Mouse (Mus musculus) gastrocnemius, postnatal 14 days (tissue): ENCODE results near the gene Prn. TPM values are rescaled to one million over a fixed set of nuclear protein-coding genes. Genes with fewer than 3 reads are reported as not detected.

Experiments used
- DNase-seq: peaks from one replicate; pipeline ENCODE4 v3.0.0; 2021; ENCODE audit warnings: mixed read lengths
- intact Hi-C: fragments of 180-260 bp; cut with DNase I; formaldehyde crosslinking; loops from one replicate; pipeline ENCODE4 v1.15.1; 2025; ENCODE audit warnings: low total_unique reads
- long read RNA-seq, 2 experiments: library from polyadenylated mRNA; stranded (forward); transcript quantifications; one replicate each; pipeline ENCODE4 v2.0.0; 2021
- total RNA-seq, 2 experiments: library from RNA; stranded (reverse); gene quantifications; 2 replicates each; pipeline ENCODE4 v1.2.3; 2021

Prn gene
- total RNA-seq, result not detected
- long read RNA-seq, experiment 1, result 0 reads
- long read RNA-seq, experiment 2, result 0 reads

DNA sequence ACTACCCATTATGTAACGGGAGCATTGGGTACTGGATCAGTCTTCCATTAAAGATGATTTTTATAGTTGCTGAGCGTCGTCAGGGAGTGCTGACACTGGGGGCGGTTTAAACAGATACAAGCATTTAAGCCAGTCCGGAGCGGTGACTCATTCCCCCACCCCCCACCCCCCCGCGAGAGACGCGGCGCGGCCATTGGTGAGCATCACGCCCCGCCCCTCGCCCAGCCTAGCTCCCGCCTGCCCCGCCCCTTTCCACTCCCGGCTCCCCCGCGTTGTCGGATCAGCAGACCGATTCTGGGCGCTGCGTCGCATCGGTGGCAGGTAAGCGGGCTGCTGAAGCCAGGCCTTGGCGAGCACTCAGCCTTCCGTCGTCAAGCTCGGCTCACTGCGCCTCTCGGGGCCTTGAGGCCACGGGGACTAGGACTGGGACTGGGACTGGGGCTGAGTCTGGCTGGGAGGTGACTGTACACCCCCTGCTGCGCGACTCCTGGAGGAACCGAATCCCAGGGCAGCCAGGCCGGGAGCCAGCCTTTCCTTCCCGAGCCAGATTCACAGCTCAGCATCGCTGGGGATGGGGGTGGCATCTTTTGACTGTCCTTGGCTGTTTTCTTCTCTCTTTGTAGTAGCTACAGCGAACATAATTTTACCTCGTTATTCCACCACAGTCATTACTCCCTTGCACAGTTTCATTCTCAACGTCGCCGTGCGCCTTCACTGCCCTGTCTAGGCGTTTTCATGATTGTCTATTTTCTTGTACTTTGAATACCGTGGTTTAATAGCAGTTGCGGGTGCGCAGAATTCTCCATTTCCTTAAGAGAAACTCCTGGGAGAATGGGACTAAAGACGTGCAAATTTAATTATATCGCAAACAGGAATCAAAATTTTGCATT is at the start of gene Prn, which contains the start of gene Prnp:
Gene Prn, plus strand, starts transcription at position 275 of the 890 bp plus-strand sequence.
Gene Prnp, plus strand, starts transcription at position 246 of the 890 bp plus-strand sequence.
- intact Hi-C loops, result no loop called here
- DNase-seq, result peak; percentile 94

DNA sequence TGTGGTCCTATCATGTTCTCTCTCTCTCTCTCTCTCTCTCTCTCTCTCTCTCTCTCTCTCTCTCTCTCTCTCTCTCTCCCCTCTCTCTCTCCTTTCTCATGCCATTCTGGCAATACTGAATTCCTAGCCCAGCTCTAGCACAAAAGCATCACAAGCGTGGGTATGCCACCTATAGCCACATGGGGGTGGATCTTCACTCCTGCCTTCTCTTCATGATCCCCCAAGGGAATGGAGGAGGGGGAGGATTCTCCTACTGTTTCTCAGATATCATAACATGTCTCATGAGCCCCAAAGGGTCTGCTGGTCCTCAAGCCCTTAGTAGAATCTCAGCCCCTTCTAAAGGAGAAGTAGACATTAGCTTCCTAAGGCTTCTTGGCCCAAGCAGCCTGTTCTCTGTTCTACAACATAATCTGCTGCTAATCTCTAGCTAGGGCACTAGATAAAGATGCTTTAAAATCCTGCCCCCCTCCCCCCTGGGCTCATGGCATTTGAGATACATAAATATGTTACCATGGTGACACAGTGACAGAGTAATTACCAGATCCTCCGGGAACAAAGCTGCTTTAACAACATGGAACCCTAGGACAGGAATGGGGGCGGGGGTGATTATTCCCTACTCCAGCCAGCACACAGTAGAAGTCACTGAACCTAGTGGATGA is 47.0 kb upstream of the Prn start:
- intact Hi-C loops, result no loop called here
- DNase-seq, result no peak

- no peak for DNase-seq
- intact Hi-C loops, result no loop called here
Measured at GRCm38 (mm10) chr2:131863472-131863871, 46.3 kb upstream of the Prn start.

- DNase-seq, result no peak
- intact Hi-C loops, result no loop called here
Measured at GRCm38 (mm10) chr2:131864262-131864796, 45.4 kb upstream of the Prn start.

DNA sequence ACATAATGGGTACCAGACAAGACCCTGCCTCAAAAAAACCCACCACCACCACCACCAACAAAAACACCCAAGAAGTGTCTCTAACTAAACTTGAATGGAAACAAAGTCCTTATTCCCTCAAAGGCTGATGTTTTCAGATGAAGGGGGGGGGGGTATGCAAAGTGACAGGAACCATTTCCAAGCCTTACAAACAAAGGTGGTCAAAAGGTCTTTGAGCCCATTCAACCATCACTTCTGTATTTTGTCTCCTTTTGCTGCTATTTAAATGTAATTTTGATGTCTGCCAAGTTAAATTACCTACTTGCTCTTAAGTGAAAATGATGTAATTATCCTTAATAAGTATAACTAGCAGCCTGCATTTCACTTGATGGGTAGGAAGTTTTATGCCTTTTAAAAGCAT is 43.1 kb upstream of the Prn start:
- no peak for DNase-seq
- intact Hi-C loops, result no loop called here

GRCm38 (mm10) chr2:131868983-131869382 is 40.8 kb upstream of the Prn start:
- intact Hi-C loops, result no loop called here
- no peak for DNase-seq

DNA sequence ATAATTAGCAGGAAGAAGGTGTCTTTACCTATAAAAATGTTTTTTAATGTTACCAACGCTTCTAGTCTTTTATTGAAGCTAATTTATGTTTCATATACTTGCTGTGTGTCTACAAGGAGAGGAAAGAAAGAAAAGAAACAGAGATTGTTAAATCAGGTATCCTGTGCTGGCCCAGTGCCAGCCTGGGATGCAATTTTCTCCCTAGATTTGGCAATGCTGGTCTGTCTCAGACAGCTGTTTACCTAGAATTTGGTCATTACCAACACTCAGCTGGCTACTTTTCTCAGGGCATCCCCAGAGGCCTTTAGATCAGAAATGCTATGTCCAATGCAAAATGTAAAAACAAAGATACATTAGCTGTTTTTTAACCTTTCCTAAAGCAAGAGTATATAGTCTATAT is 36.4 kb upstream of the Prn start:
- intact Hi-C loops, result no loop called here
- DNase-seq, result no peak

- intact Hi-C loops, result no loop called here
- no peak for DNase-seq
Measured at GRCm38 (mm10) chr2:131876551-131877265, 33.0 kb upstream of the Prn start.

- intact Hi-C loops, result no loop called here
- no peak for DNase-seq
Measured at GRCm38 (mm10) chr2:131881766-131882165, 28.0 kb upstream of the Prn start.

- DNase-seq, result no peak
- intact Hi-C loops, result no loop called here
Measured at GRCm38 (mm10) chr2:131883136-131883535, 26.6 kb upstream of the Prn start.

DNA sequence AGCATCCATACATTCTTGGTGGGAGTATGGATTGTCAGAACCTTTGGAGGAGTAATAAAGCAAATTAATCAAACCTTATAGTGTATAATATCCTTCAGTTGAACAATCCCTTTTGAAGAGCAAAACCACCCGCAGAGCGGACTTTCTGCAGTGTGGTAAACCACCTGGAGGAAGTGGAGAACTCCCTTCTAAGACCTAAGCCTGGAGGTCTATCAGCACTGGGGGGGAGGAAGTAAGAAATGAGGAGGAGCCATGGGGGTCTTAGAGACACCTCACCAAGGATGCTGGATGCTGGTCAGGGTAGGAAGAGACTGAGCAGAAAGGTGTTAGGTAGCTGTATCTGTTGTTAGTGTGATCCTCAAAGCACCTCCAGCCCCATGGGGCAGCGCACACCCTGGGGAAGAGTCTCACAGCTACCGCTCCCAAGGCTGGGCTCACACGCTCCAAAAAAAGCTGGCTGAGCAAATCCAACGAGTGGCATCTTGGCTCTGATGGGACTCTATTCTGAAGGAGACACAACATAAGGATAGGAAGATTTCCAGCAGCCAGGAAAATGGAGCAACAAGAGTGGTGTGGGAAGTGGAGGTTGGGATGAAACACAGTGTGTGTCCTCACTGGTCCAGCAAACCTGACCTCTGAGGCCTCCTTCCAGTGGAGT is 23.1 kb upstream of the Prn start:
- DNase-seq, result no peak

DNA sequence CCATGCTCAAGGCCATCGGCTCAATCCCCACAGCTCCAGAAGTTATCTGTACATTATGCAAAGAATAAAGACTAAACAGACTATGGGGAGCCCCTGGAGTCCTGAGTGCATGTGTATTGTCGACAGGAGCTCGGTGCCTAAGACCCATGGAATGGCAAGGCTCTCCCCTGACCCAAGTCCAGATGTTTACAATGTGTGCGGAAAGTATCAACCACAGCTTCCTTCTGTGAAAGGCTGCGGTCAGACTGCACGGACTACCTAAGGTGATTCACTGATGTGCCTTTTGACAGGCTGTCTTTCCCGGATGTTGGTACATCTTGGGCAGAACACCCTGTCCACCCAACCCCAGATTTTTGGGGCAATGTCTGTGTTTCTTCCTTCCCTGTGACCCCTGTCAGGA is 21.5 kb upstream of the Prn start:
- intact Hi-C loops, result no loop called here
- no peak for DNase-seq

More for the DNA sequence above, 23.1 kb upstream of the Prn start:
- intact Hi-C loops, result no loop called here

- peak; percentile 23 for DNase-seq
- intact Hi-C loops, result no loop called here
Measured at GRCm38 (mm10) chr2:131892534-131892933, 17.2 kb upstream of the Prn start.

DNA sequence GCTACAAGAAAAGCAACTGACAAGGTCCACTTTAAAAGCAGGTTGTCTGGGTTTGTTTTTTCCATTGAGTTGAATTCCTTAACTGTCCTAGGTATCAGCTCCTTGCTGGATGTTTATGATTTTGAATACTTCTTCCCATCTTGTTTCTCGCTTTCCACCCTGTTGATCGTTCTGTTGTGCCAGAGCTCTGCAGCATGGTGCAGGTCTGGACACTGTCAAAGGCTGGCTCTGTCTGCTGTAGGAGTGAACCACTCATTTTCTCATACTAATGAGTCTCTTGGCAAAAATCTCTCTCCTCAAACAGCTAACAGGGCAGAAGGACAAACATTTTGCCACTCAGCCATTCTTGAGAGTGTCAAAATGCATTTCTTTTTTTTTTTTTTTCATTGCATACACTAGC is 14.7 kb upstream of the Prn start:
- intact Hi-C loops, result no loop called here
- DNase-seq, result no peak

DNA sequence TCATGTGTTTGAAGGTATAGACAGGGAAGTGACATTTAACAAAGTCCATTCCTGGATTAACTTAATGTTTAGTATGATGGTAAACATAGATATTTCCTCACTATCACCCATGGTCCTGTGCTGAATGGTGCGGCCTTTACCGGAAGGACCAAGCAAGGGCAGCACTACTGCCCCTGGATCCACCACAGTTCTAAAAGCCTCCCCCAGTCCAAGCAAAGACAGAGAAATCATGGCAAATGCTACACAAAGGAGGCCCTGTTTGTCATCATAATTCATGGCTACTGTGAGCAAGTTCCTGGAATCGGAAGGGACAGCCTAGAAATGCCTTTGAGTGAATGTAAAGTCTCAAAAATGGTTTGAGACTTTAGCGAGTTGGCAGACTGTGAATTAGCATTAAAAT is 13.7 kb upstream of the Prn start:
- no peak for DNase-seq
- intact Hi-C loops, result no loop called here

- no peak for DNase-seq
- intact Hi-C loops, result no loop called here
Measured at GRCm38 (mm10) chr2:131897336-131898109, 12.2 kb upstream of the Prn start.

GRCm38 (mm10) chr2:131902423-131902822 is 7.3 kb upstream of the Prn start:
- intact Hi-C loops, result no loop called here
- DNase-seq, result no peak

GRCm38 (mm10) chr2:131902867-131903266 is 6.9 kb upstream of the Prn start:
- intact Hi-C loops, result no loop called here
- peak; percentile 52 for DNase-seq

DNA sequence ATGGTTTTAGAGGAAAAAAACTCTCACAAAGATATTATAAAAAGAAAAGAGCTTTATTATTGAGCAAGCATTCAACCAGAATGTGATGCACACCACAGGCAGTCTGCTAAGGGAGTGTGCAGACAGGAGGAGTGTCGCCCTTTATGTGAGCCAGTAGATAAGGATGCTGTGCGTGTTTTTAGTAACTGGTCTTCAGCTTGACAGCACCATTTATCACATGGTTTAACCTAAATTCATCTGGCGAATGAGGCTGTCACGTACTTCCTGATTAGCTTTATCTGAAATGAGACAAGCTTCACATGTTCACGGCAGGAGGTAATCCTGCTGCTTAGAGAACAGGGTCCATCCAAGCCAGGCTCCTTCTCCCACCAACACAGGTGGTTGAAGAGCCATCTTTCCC is 4.7 kb upstream of the Prn start:
- intact Hi-C loops, result no loop called here
- DNase-seq, result no peak
